Mouse (Mus musculus): ENCODE data around the gene Gak. TPM values are rescaled to one million over a fixed set of nuclear protein-coding genes. Genes with fewer than 3 reads are reported as not detected.
A peak's percentile ranks its signal among the peaks of the same experiment; 100 is the strongest.
"Not testable (repeated sequence)": the region's sequence is repeated elsewhere in the genome, so short reads cannot be mapped to it uniquely, and the experiment has no call there.

Gene Gak
- polyA plus RNA-seq, 1 experiment from 2014 or later, result 26.6 TPM

- no peak overlapping the region for H3K4me3 ChIP-seq (replicated peaks)
- H3K27ac ChIP-seq (replicated peaks), result no peak overlapping the region
- WGBS (ENCODE audit: insufficient replicate concordance), result 63% methylated on average over 2 of the region's 2 CpGs
- H3K27me3 ChIP-seq, result no peaks in the 10 kb centered on the region
- peaks cover 41% of the 10 kb centered on the region for H3K36me3 ChIP-seq (replicated peaks)
- H3K9me3 ChIP-seq (replicated peaks), result no peaks in the 10 kb centered on the region
- H3K4me2 ChIP-seq, result no peak overlapping the region
- no peak for ATAC-seq (ENCODE audit: insufficient read depth)
- H3K4me1 ChIP-seq (replicated peaks), result no peaks in the 10 kb centered on the region
- H3K9ac ChIP-seq, result no peak overlapping the region
Measured at GRCm38 (mm10) chr5:108643674-108644073, 14.1 kb upstream of the Gak start.

- 0 out of 2 replicates have a peak, but pooled peaks cover 2% of the 10 kb centered on the region for H3K4me1 ChIP-seq (replicated peaks)
- ATAC-seq (ENCODE audit: insufficient read depth), result no peak
- no peaks in the 10 kb centered on the region for H3K27me3 ChIP-seq
- H3K9ac ChIP-seq, result no peak overlapping the region
- H3K36me3 ChIP-seq (replicated peaks), result no peaks in the 10 kb centered on the region; the same call in 1 of the 2 replicates
- WGBS (ENCODE audit: insufficient replicate concordance), result 43% methylated on average over 4 of the region's 4 CpGs
- no peak overlapping the region for H3K4me3 ChIP-seq (replicated peaks)
- no peak overlapping the region for H3K4me2 ChIP-seq
- H3K27ac ChIP-seq (replicated peaks), result no peak overlapping the region
- no peaks in the 10 kb centered on the region for H3K9me3 ChIP-seq (replicated peaks)
Measured at GRCm38 (mm10) chr5:108636172-108636571, 6.6 kb upstream of the Gak start.

- H3K4me3 ChIP-seq (replicated peaks); H3K36me3 ChIP-seq (replicated peaks); ATAC-seq (ENCODE audit: insufficient read depth); H3K4me2 ChIP-seq; H3K9me3 ChIP-seq (replicated peaks); H3K9ac ChIP-seq; H3K27ac ChIP-seq (replicated peaks); H3K27me3 ChIP-seq: not testable (repeated sequence)
- 79% methylated on average over 3 of the region's 3 CpGs for WGBS (ENCODE audit: insufficient replicate concordance)
- H3K4me1 ChIP-seq (replicated peaks), result peaks cover 15% of the 10 kb centered on the region
Measured at GRCm38 (mm10) chr5:108634088-108634487, 4.5 kb upstream of the Gak start.

DNA sequence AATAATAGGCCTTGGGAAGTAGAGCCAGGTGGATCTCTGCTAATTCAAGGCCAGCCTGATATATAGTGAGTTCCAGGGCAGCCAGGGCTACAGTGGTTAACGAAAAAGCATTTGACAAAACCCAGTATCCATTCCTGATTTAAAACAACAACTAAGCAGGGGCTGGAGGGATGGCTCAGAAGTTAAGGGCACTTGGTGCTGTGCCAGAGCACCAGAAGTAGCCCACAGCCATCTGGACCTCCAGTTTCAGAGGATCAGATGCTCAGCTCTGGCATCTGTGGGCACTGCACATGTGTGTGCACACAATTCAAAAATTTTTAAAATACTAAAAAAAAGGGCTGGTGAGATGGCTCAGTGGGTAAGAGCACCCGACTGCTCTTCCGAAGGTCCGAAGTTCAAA is 4.1 kb upstream of the Gak start:
- H3K27ac ChIP-seq (replicated peaks), result no peak overlapping the region
- H3K9ac ChIP-seq, result no peak overlapping the region
- ATAC-seq (ENCODE audit: insufficient read depth), result no peak
- H3K27me3 ChIP-seq, result no peaks in the 10 kb centered on the region
- H3K4me3 ChIP-seq (replicated peaks), result no peak overlapping the region
- 72% methylated on average over 4 of the region's 4 CpGs for WGBS (ENCODE audit: insufficient replicate concordance)
- H3K9me3 ChIP-seq (replicated peaks), result no peaks in the 10 kb centered on the region
- H3K4me2 ChIP-seq, result no peak overlapping the region
- H3K4me1 ChIP-seq (replicated peaks), result peaks cover 18% of the 10 kb centered on the region
- H3K36me3 ChIP-seq (replicated peaks), result no peaks in the 10 kb centered on the region

DNA sequence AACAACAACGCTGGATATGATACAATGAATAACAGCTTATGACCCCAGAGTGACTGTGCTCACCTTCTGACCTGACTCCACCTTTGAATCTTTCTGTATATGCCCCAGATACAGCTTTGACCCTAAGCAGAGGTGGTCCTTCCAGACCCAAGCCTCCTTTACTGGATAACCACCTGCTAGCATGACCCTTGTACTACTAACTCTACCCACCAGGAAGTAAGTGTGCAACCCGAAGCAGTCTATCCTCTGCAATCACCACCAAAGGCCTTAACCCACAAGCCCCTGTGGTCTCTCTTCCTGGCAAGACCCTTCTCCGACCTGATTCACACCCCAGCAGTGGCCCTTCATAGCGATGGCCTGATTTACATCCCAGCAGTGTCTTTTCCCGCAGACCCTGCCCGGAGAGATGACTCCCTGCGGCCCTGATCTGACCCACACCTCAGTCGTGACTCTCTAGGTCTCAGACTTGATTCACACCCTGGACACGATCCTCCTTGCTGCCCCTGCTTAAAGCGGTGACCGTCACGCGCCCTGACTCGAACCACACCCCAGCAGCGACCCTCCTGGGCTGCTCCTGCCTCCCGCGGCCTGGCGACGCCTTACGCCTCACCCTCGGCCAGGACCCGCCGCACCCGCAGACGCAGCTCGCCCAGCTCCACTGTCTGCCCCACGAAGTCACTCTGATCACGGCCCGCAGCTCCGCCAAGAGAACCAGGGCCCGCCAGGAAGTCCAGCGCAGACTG is 493 bp downstream of the Gak start:
- Histone ChIP-seq H3K4me2 (peak overlapping the region; percentile 94), H3K9ac (peak overlapping the region; percentile 92), H3K9me3 (replicated peaks) (no peaks in the 10 kb centered on the region), H3K4me3 (replicated peaks) (peak overlapping the region; percentile 90), H3K27ac (replicated peaks) (peak overlapping the region; percentile 89), H3K36me3 (replicated peaks) (peaks cover 7% of the 10 kb centered on the region), H3K27me3 (no peaks in the 10 kb centered on the region), H3K4me1 (replicated peaks) (peaks cover 44% of the 10 kb centered on the region)
- under 1% methylated on average over 32 of the region's 32 CpGs for WGBS (ENCODE audit: insufficient replicate concordance)
- peak; percentile 84 for ATAC-seq (ENCODE audit: insufficient read depth)

GRCm38 (mm10) chr5:108626050-108626660 is 3.4 kb downstream of the Gak start:
- Histone ChIP-seq H3K27me3 (no peaks in the 10 kb centered on the region), H3K9ac (no peak overlapping the region), H3K4me3 (replicated peaks) (no peak overlapping the region), H3K4me1 (replicated peaks) (peaks cover 43% of the 10 kb centered on the region), H3K9me3 (replicated peaks) (no peaks in the 10 kb centered on the region), H3K36me3 (replicated peaks) (peaks cover 36% of the 10 kb centered on the region), H3K4me2 (peak overlapping the region; percentile 2; the same call in 1 of the 2 replicates), H3K27ac (replicated peaks) (no peak overlapping the region)
- WGBS (ENCODE audit: insufficient replicate concordance), result 33% methylated on average over 4 of the region's 4 CpGs
- ATAC-seq (ENCODE audit: insufficient read depth), result no peak

GRCm38 (mm10) chr5:108621870-108622269 is 7.7 kb downstream of the Gak start:
- Histone ChIP-seq H3K27me3 (no peaks in the 10 kb centered on the region), H3K4me2 (no peak overlapping the region), H3K4me3 (replicated peaks) (no peak overlapping the region), H3K4me1 (replicated peaks) (peaks cover 8% of the 10 kb centered on the region), H3K27ac (replicated peaks) (no peak overlapping the region), H3K9me3 (replicated peaks) (no peaks in the 10 kb centered on the region), H3K9ac (no peak overlapping the region), H3K36me3 (replicated peaks) (peaks cover 71% of the 10 kb centered on the region)
- 60% methylated on average over 2 of the region's 2 CpGs for WGBS (ENCODE audit: insufficient replicate concordance)
- ATAC-seq (ENCODE audit: insufficient read depth), result no peak

- Histone ChIP-seq H3K4me3 (replicated peaks) (no peak overlapping the region), H3K36me3 (replicated peaks) (peaks cover 96% of the 10 kb centered on the region), H3K27ac (replicated peaks) (no peak overlapping the region), H3K4me1 (replicated peaks) (no peaks in the 10 kb centered on the region), H3K9me3 (replicated peaks) (no peaks in the 10 kb centered on the region), H3K4me2 (no peak overlapping the region), H3K27me3 (no peaks in the 10 kb centered on the region), H3K9ac (no peak overlapping the region)
- ATAC-seq (ENCODE audit: insufficient read depth), result no peak
- 86% methylated on average over 1 of the region's 1 CpGs for WGBS (ENCODE audit: insufficient replicate concordance)
Measured at GRCm38 (mm10) chr5:108610426-108610825, 19.1 kb downstream of the Gak start.

GRCm38 (mm10) chr5:108602537-108602936 is 27.0 kb downstream of the Gak start:
- Histone ChIP-seq H3K9me3 (replicated peaks) (no peaks in the 10 kb centered on the region), H3K4me3 (replicated peaks) (no peak overlapping the region), H3K27me3 (no peaks in the 10 kb centered on the region), H3K36me3 (replicated peaks) (peaks cover 98% of the 10 kb centered on the region), H3K4me2 (no peak overlapping the region), H3K4me1 (replicated peaks) (no peaks in the 10 kb centered on the region), H3K27ac (replicated peaks) (no peak overlapping the region), H3K9ac (no peak overlapping the region)
- 83% methylated on average over 9 of the region's 9 CpGs for WGBS (ENCODE audit: insufficient replicate concordance)
- ATAC-seq (ENCODE audit: insufficient read depth), result no peak

GRCm38 (mm10) chr5:108599923-108600322 is 29.6 kb downstream of the Gak start:
- Histone ChIP-seq H3K36me3 (replicated peaks) (peaks cover 98% of the 10 kb centered on the region), H3K4me3 (replicated peaks) (no peak overlapping the region), H3K27ac (replicated peaks) (no peak overlapping the region), H3K4me2 (no peak overlapping the region), H3K4me1 (replicated peaks) (no peaks in the 10 kb centered on the region), H3K9ac (no peak overlapping the region), H3K9me3 (replicated peaks) (no peaks in the 10 kb centered on the region), H3K27me3 (no peaks in the 10 kb centered on the region)
- no peak for ATAC-seq (ENCODE audit: insufficient read depth)
- WGBS (ENCODE audit: insufficient replicate concordance), result 71% methylated on average over 1 of the region's 1 CpGs

- ATAC-seq (ENCODE audit: insufficient read depth), result no peak
- no peaks in the 10 kb centered on the region for H3K4me1 ChIP-seq (replicated peaks)
- H3K36me3 ChIP-seq (replicated peaks), result peaks cover 91% of the 10 kb centered on the region
Measured at GRCm38 (mm10) chr5:108581361-108581891, 48.1 kb downstream of the Gak start.

More at GRCm38 (mm10) chr5:108581361-108581891, 48.1 kb downstream of the Gak start:
- Histone ChIP-seq H3K4me3 (replicated peaks) (no peak overlapping the region), H3K27me3 (no peaks in the 10 kb centered on the region), H3K27ac (replicated peaks) (no peak overlapping the region), H3K9ac (no peak overlapping the region), H3K4me2 (no peak overlapping the region), H3K9me3 (replicated peaks) (no peaks in the 10 kb centered on the region)
- 80% methylated on average over 3 of the region's 3 CpGs for WGBS (ENCODE audit: insufficient replicate concordance)
